Mouse (Mus musculus): ENCODE results near the gene Sept9.

DNA sequence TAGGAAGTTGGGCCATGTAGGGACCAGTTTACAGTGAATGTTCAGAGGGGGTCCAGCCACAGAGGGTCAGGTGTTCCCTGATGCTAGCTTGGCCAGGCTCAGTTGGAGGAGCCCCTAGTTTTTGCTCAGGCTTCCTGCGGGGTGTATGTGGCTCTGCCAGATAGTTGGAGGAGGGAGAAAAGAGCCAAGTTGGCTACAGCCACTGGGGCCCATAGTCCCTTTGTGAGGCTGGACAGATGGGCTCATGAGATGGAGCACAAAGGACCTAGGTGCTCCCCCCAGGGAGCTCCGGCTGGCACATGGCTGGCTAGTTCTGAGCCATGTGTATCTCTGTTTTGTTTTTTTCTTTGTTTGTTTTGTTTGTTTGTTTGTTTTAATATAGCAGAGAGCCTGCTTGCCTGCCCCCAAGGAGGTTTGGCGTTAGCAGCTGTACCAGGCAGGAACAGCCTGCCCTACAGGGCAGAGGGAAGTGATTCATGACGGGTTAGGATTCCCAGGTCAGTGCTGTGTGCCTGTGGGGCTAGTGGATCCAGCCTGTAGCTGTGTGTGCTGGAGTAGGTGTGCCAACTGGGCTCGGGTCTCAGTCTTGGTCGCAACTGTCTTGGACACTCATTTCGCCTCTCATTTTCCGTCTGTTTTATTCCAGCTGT, 69.7 kb downstream of the Sept9 start:
- TF ChIP-seq CTCF (IDR thresholded peaks at IDR 0.05; ENCODE audit: low read depth): no peak
- no peak for TF ChIP-seq EP300 (IDR thresholded peaks at IDR 0.05; ENCODE audit: low read depth)
